Mouse (Mus musculus) CD4-positive, CD25-positive, alpha-beta regulatory T cell, adult 4 months (primary cell): Measurements from ENCODE around the gene Smg6. TPM values are rescaled to one million over a fixed set of nuclear protein-coding genes. Genes with fewer than 3 reads are reported as not detected.
A peak's percentile ranks its signal among the peaks of the same experiment; 100 is the strongest.

Experiments used
- ATAC-seq: one replicate; pipeline ENCODE4 v1.8.0; 2017
- polyA plus RNA-seq, 2 experiments: library from polyadenylated mRNA; unstranded; fragments of 100-300 nt; shearing (Covaris generic); gene quantifications; one replicate each; pipeline ENCODE4 v1.2.1; 2017

Gene Smg6
- polyA plus RNA-seq, 2 experiments from 2014 or later: 16.5 to 21.8 TPM

- no peak for ATAC-seq
Measured at GRCm38 (mm10) chr11:74929111-74929510, 3.5 kb downstream of the Smg6 start.

- no peak for ATAC-seq
Measured at GRCm38 (mm10) chr11:74930391-74930790, 4.8 kb downstream of the Smg6 start.

DNA sequence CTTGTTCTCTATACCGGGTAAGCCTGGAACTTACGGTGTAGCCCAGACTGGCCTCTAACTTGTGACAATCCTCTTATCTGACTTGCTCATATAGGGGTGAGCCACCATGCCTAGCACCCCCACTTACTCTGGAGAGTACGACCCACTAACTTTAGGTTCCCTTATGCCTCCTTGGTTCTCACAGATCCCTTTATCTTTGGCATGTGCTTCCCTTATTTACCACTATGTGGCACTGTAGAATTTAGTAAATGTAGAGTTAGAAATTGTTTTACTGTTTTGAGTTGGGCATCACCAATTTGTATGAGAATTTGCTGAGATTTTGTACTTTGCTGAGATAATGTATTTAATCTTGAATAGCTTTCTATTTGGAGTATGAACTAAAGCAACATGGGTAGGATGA lies 20.7 kb downstream of the Smg6 start:
- ATAC-seq: peak; percentile 69

DNA sequence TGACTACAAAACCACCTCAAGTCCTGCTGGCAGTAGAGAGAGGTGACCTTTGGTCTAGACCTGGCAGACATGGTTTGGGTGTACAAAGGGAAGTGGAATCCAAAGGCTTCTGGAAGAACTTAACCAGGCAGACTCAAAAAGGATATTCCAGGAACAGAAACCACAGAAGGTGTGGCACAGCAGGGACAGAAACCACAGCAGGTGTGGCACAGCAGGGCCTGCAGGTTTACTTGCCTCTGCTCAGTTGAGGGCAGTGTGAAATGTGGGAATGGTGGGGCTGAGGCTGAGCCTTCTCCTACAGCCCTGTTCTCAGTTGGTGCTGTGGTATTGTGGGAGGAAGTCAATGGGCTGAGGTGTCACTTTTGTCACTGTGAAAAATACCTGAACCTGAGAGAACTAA lies 29.3 kb downstream of the Smg6 start:
- no peak for ATAC-seq

DNA sequence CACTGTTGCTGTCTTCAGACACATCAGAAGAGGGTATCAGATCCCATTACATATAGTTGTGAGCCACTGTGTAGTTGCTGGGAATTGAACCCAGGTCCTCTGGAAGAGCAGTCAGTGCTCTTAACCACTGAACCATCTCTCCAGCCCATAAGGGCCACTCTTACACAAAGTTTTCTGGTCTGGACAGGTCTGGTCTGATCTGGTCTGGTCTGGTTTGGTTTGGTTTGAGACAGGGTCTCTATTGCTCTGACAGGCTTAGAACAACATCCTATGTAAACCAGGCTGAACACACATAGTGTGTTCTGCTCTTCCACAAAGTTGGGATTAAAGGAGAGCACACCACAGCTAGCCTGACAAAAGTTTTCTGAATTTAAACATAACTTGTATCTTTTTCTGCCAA lies 30.4 kb downstream of the Smg6 start:
- no peak for ATAC-seq

DNA sequence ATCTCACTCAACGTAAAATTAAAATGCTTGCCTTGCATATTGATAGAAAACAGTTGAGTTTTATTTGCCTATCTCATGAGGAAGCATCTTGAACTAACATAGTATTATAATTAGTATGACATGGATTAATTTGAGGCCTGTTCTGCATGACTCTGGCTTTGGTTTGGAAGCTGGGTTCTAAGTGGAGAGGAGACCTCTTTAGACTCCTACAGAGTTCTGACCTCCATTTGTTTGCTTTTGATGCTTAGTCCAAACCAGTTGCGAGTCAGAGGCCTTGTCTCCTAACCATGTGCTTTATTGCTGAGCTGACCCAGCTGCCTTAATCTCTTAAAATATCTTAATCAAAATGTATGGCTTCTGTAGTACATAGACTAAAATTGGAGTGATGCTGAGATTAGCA lies 32.0 kb downstream of the Smg6 start:
- ATAC-seq: no peak

DNA sequence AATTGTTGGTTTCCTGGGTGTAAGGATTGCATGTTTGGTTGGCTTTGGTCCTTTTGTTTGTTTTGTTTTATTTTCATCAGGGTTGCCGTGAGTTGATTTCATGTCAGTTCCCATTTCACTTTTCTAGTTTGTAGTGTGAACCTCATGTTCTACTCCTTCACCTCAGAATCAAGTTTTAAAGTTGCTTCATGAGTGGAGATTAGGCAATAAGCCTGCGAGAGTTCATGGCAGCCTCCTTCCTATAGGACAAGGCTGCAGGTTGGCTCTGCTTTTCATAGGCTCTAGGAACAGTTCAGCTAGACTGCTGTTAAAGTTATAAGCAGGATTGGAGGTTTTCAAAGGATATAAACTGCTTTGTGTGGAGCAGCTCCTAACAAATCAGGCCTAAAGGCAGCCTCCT lies 33.9 kb downstream of the Smg6 start:
- ATAC-seq: no peak

DNA sequence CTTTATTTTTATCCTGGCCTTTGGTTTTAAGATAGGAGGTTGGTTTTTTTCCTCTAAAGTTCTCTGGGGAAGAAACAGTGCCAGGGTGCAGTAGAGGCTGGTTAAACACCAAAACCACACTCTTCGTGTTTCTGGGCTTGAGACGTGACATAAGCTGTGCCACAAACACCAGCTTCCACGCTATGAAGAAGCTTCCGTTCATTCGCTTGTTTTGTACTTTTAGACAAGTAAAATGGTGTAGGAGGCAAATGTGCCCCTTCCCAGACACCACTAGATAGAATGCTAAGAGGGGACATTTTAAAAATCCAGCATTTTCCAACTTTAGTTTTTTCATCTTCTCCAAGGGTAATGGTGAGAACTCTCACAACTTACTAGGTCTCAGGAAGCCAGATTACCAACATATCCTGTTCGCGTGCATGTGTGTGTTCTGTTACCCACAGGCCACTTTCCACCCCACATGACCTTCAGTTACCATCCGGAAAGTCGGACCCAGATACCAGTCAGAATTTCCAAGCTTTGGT lies 34.5 kb downstream of the Smg6 start:
- peak; percentile 88 for ATAC-seq

GRCm38 (mm10) chr11:74961953-74962352 lies 36.3 kb downstream of the Smg6 start:
- ATAC-seq: no peak

- no peak for ATAC-seq
Measured at GRCm38 (mm10) chr11:74962846-74963407, 37.3 kb downstream of the Smg6 start.

DNA sequence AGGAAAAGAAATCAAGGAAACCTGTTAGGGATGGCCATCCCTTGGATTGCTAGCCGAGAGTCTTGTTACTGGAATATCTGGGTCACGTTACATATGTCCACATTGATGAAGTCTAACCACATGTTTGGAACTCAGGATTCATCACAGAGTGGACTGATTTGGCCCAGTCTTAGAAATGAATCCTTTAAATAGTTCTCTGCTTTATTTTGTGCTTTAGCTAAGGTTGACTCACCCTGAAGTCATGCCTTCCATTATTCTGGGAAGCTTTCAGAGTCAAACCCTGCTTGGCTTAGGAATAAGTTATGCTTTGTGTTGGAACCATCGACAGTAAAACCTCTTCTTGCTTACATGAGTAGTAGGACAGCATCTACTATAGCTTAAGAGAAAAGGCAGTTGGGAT lies 39.9 kb downstream of the Smg6 start:
- ATAC-seq: no peak

DNA sequence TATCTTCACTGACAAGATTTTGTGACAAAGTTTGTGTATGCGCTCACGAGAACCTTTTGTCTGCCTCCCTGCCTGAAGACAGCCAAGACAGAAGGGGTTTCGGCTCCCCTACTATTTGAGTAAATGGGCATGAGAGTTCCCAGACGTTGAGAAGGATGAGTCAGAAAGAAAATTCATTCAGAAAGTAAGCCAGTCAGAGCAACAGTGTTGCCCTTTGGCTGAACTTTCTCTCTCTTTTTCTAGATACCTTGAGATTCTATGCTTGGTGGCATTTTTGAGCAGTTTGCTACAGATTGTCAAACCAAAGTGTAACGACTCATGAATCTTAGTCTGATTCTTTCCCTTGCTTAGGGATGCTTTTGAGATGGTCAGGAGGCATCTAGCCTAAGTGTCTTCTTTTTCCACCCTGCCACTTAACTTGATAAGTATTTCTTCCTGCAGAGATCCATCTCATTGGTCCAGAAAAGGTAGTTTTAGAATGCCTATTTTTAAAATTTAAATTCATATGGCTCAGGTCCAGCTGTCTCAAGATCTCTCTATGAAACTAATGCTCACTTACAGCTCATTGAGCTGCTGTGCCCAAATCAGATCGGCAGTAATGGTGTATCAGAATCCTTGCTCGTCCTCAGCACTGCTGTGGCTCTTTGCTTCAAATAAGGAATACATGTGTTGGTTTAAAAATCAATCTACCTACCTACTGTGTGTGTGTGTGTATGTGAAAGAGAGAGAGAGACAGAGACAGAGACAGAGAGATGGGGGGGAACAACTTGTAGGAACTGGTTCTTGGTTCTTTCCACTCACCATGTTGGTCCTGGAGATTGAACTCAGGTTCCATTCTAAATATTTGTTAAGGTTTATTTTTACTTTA lies 47.9 kb downstream of the Smg6 start:
- ATAC-seq: peak; percentile 80

GRCm38 (mm10) chr11:74974615-74975014 lies 49.0 kb downstream of the Smg6 start:
- no peak for ATAC-seq

GRCm38 (mm10) chr11:74976835-74977687 lies 51.4 kb downstream of the Smg6 start:
- no peak for ATAC-seq

- peak; percentile 83 for ATAC-seq
Measured at GRCm38 (mm10) chr11:74981464-74981863, 55.8 kb downstream of the Smg6 start.

GRCm38 (mm10) chr11:74982241-74982640 lies 56.6 kb downstream of the Smg6 start:
- ATAC-seq: no peak

GRCm38 (mm10) chr11:74988162-74988561 lies 62.5 kb downstream of the Smg6 start:
- no peak for ATAC-seq

DNA sequence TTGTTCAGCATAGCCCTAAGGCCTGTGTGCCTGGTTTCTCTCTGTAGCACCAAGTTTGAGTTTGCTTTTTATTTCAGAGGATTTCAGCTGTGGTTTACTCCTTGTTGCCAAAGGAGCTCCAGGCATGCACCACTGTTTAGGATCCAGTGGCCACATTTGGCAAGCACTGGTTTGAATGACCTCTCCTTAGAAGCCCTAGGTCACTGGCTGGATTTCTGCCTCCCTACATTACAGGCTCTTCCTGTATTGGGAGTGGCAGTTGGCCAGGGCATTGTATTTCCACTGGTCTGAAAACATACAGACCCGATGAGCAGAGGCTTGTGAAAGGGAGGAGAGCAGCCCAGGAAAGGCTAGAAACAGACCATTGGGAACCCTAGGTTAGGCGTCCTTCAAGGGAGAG lies 63.4 kb downstream of the Smg6 start:
- ATAC-seq: no peak

DNA sequence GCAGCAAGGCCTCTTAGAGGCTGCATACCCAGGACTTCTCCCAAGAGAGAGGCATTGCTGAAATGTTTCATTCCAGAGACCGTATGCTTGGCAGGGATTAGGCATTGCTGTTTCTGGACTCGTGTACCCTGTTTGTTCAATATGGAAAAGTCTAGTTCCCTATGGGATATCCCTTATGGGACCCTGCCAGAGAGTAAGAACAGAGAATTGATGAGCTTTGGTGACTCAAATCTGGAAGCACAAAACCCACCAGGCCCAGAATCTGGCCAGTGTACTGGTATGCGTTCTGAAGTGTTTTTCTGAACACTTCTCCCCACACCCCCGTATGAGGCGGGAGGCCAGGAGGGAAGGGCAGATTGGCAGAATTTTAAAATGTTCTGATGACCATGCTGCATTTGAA lies 64.9 kb downstream of the Smg6 start:
- ATAC-seq: no peak

GRCm38 (mm10) chr11:74991290-74991689 lies 65.7 kb downstream of the Smg6 start:
- ATAC-seq: no peak

GRCm38 (mm10) chr11:74992427-74992987 lies 66.9 kb downstream of the Smg6 start:
- no peak for ATAC-seq

DNA sequence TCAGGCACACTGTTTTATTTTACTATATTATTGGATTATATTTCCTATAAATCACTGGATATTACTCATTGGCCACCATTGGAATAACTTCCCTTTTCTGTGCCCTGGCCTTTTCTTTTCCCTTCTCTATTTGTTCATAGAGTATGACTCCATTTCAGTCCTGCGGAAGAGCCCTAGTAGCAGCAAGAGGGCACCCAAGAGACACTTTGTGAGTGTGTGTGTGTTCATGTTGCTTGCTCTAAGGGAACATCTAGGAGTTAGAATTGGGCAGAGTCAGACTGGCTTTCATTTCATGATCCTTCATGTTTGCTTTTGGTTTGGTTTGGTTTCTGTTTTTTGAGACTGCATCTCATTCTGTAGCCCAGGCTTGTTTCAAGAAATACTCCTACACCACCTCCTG lies 68.5 kb downstream of the Smg6 start:
- ATAC-seq: no peak

DNA sequence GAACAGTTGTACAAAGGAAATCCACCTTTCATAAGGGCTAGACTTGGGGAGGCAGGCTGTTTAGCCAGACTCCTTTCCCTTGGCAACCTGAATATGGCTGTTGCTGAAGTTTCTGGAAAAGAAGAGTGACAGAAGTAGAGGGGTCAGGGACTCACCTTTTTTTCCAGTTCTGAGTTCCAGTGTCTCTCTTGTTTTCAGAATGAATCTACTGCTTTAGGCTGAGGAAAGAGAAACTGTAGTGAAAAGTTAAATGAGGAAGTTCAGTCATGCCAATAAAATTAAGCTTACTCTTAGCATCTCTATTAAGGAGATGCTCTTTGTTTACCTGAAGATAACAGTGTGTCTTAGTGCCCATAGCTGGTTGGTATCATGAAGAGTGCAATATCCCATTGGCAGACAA lies 69.2 kb downstream of the Smg6 start:
- no peak for ATAC-seq
